Mouse (Mus musculus) mouse trophoblast stem cell (cell line): Measurements from ENCODE around the gene Nlrp3.

Experiments used
- in situ Hi-C, 2 experiments: fragments of 300-500 bp; cut with MseI, MboI; formaldehyde crosslinking; loops; 2 replicates in 1 of 2; 3 replicates in 1 of 2; pipeline ENCODE4 v1.15.1; 2025

The Nlrp3 gene

GRCm38 (mm10) chr11:59541324-59541723, at the start of gene Nlrp3:
TSS of gene Nlrp3 (plus strand) at chr11:59541568.
- in situ Hi-C loops: no loop called here

- in situ Hi-C loops: no loop called here
These were observed 44.6 kb upstream of the Nlrp3 start for GRCm38 (mm10) chr11:59496672-59497310.

GRCm38 (mm10) chr11:59497747-59498146, 43.6 kb upstream of the Nlrp3 start:
- in situ Hi-C loops: no loop called here

GRCm38 (mm10) chr11:59501978-59502700, 39.2 kb upstream of the Nlrp3 start:
- in situ Hi-C loops: no loop called here

DNA sequence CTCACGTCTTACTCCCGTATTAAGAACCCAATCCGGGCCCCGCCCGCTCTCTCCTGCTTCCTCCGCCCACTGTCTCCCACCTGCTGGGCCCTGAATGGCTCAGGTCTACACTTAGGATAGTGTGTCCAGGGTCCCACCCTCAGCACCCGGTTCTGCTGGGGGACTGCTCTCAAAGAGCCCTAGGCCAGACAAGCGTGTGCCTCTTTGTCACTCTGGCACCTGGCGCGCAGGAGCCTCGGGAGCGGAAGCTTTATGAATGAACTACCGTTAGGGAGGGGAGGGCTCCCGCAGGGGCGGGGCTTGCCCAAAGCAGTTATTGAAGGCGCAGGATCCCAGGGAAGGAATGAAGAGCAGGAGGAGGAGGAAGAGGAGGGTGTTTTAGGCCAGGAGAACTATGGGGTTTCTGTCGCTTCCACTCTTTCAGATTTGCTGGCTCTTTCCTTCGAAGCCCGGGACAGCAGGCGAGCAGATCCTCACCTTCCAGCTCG, 36.0 kb upstream of the Nlrp3 start:
- in situ Hi-C loops: no loop called here

DNA sequence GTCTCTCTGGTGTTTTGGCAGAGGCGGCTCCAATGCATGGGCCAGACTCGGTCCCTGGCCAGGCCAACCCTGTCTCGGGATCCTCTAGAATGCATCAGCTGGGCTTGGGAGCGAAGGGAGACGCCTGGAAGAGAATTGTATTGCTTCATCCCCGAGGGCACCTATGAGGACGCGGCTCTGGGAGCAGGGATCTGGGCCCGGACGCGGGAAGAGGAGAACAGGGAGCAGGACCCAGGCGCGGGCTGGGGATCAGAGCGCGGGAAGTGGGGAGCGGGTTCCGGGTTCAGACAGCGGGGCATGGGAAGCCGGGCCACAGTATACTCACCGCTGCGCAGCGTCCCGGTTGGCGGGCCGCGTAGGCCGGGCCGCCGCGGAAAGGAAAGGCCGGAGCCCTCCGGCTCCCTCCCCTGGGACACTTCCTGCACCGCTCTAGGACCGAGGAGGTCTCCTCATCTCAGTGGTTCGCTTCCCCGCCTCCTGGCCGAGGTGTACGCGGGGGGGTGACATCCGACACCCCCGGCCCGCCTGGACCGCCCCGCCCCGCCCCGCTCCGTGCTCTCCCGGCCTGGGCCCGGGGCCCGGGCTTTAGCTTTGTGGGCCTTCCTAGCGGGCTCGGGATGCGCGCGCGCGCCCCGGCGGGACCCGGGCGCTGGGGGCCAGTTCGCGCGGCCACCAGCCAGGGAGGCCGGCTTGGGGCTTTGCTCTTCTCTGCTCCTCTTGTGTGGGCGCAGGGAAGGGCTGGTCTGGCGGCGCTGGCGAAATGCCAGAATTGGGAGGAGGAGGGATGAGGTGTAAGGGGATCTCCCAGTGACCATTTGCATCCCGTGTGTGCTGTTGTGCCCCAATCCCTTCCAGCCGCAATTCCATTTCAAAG, 35.3 kb upstream of the Nlrp3 start:
- in situ Hi-C loops: no loop called here

DNA sequence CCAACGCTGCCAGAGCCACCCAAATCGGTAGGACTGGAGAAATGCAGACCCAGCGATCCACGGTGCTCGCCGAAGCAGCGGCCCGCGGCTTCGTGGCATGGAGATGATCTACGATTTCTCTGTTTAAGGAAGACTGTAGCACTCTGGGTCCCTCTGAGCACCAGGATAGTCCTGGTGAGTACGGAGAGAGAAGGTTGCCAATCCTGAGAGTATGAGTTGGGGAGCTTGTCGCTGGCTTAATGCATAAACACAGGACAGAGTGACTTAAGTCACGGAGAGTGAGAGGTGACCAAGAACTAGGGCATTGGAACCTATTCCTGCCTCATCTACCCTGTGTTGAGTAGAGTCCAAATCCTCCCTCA, 34.7 kb upstream of the Nlrp3 start:
- in situ Hi-C loops: no loop called here

GRCm38 (mm10) chr11:59511558-59511957, 29.8 kb upstream of the Nlrp3 start:
- in situ Hi-C loops: no loop called here

DNA sequence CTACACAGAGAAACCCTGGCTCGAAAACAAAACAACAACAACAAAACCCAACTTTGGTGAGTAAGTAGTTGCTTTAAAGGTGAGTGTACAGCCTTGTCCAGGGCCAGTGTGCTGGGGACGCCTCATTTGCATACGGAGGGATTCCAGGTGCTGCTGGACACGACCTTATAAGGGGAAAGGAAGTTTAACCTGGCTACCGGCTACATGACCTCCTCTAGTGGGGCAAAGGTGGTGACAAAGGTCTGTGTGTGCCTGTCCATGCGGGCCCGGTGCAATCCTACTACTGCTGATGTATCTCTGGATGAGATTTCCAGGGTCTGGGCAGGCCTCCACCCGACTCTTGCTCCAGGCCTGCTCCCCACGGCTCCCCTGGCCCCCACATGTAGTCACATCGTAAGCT, 28.6 kb upstream of the Nlrp3 start:
- in situ Hi-C loops: no loop called here

DNA sequence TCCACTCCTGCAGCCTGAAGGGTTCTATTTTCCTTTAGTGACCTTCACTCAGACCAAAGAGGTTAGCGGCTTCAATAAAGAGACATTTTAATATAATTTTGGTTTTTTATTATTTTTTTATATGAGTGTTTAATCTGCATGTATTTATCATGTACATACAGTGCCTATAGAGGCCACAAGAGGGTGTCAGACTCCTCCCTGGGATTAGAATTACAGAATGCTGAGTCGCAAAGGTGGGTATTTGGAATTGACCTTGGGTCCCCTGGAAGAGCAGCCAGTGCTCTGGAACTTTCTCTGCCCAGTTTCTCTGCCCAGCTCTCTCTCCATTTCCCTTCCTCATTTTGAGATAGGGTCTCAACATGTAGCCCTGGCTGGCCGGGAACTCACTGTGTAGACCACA, 27.8 kb upstream of the Nlrp3 start:
- in situ Hi-C loops: no loop called here

- in situ Hi-C loops: no loop called here
These were observed 27.0 kb upstream of the Nlrp3 start for GRCm38 (mm10) chr11:59514381-59514780.

DNA sequence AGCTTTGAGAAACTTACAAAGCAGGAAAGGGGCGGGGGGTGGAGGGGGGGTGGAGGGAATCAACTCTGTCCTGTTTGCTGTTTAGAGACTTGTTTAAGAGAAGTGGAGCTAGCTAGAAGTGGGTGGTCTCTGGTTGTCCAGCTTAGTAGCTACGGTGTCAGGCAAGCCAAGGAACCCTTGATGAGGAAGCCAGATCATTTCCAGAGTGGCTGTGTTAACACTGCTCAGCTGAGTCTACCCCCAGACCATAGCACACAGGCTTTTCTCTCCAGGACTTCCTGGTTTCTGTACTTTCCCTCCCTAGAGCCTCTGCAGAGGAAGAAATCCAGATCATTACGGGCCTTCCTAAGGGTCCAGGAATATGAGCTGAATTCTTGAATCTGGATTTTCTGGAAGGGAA, 26.6 kb upstream of the Nlrp3 start:
- in situ Hi-C loops: no loop called here

- in situ Hi-C loops: no loop called here
These were observed 23.9 kb upstream of the Nlrp3 start for GRCm38 (mm10) chr11:59517441-59517840.

- in situ Hi-C loops: no loop called here
These were observed 23.1 kb upstream of the Nlrp3 start for GRCm38 (mm10) chr11:59518226-59518625.

DNA sequence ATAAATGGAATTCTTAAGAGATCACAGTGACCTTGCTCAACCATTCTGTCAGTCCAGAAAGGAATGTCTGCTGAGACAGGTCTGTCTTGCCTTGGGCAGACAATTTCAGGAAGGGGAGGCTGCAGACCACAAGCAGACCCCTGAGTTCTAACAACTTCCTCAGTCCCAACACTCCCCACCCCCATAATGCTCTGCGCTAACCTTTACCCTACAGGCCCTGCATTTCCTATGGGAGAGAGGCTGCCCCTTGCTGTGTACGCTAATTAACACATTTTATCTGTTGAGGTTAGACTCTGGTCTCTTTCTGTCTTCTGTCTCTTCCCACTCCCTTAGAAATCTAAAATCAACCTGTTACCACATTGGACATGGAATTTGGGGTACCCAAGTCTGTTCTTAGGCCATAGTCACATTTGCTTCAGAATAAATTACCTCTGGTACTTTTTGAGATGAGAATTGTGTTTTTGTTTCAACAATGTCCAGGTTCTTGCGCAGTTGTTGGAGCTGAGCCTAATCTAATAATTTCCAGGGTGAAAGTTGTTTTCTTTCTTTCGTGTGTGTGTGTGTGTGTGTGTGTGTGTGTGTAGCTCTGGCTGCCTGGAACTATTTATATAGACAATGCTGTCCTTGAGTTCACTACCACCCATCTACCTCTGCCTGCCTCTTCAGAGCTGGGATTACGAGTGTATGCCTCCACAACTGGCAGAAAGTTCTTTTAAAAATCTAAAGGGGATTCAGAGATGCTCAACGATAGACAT, 21.4 kb upstream of the Nlrp3 start:
- in situ Hi-C loops: no loop called here

- in situ Hi-C loops: no loop called here
These were observed 17.2 kb upstream of the Nlrp3 start for GRCm38 (mm10) chr11:59524150-59524549.

DNA sequence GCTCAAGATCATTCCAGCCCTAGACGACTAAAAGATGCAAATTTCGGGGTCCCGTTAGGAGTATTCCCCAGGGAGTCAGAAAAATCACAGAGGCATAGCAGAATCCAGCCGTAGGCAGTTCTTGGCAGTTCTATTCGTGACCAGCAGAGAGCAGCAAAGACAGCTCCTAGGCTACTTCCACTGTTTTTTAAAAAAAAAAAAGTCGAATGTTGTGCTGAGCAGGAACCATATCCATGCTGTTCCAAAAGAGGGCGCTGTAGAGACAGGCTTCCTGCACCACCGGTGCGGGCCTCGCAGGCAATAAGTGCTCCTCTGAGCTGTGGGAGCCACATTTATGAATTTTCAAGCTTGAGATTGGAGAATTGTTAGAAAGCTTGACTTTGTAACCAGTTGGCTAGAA, 16.1 kb upstream of the Nlrp3 start:
- in situ Hi-C loops: loop anchor here in 1 of 2 experiments (5.0 kb wide), 1 partner anchor 42 kb away; no protein-coding TSS in a partner anchor

GRCm38 (mm10) chr11:59526472-59527080, 14.8 kb upstream of the Nlrp3 start, which contains the start of gene Zkscan17:
TSS of gene Zkscan17 (minus strand) at chr11:59526751.
- in situ Hi-C loops: loop anchor here in 1 of 2 experiments (5.0 kb wide), 1 partner anchor 41 kb away; no protein-coding TSS in a partner anchor

- in situ Hi-C loops: no loop called here
These were observed 11.1 kb upstream of the Nlrp3 start for GRCm38 (mm10) chr11:59530221-59530620.

DNA sequence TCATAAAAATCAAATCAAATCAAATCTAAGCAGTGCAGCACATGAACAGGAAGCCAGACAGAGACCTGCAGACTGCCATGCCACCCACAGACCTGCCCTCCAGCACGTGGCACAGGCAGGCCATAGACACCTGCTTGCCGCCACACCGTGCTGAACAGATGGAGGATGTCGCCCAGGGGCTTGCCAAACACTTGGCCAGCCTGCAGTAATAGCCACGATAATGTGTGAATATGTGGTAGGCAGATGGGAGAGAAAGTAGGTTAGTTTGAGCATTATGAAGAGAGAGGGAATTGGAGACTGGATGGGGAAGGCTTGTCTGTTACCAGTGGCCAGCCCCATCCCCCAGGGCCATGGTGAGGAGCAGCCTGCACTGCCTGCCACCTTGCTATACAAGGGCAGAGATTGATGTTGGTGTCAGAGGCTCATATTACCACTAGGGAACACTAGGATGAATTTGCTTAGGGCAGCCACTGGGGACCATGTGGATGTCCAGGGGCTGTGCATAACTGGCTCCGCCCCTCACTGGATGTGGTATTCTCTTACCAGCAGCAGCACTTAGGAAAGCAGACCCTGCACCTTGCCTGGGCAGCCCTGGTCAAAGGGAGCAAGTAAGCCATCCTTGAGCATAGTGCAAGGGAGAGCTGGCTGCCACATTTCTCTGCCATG, 10.4 kb upstream of the Nlrp3 start:
- in situ Hi-C loops: no loop called here
